Mouse (Mus musculus) lung, postnatal 10 days (tissue): ENCODE results near the gene Pmm2.

Source experiments
- DNase-seq: peaks from one replicate; pipeline ENCODE4 v3.0.0; 2021

Pmm2 gene

GRCm38 (mm10) chr16:8658349-8658748 is 20.9 kb downstream of the Pmm2 start:
- DNase-seq: no peak

- peak; percentile 42 for DNase-seq
Observed at GRCm38 (mm10) chr16:8658764-8659163, 21.3 kb downstream of the Pmm2 start.

DNA sequence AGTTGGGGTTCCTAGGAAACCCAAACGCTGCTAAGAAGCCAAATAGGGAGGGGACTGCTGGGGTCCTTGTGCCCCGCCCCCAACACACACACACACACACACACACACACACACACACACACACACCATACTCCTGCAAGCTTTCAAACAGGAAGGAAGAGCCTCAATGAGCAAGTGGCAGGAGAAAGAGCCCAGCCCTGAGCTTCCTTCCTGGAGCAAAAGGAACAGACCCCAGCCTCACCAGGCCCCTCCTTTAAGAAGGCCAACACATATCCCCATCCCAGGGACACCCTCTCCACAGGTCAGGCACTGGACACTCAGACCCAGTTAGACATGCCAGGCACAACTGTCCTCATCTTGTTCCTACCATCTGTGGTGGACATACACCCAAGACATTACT is 25.5 kb downstream of the Pmm2 start:
- DNase-seq: peak; percentile 63

DNA sequence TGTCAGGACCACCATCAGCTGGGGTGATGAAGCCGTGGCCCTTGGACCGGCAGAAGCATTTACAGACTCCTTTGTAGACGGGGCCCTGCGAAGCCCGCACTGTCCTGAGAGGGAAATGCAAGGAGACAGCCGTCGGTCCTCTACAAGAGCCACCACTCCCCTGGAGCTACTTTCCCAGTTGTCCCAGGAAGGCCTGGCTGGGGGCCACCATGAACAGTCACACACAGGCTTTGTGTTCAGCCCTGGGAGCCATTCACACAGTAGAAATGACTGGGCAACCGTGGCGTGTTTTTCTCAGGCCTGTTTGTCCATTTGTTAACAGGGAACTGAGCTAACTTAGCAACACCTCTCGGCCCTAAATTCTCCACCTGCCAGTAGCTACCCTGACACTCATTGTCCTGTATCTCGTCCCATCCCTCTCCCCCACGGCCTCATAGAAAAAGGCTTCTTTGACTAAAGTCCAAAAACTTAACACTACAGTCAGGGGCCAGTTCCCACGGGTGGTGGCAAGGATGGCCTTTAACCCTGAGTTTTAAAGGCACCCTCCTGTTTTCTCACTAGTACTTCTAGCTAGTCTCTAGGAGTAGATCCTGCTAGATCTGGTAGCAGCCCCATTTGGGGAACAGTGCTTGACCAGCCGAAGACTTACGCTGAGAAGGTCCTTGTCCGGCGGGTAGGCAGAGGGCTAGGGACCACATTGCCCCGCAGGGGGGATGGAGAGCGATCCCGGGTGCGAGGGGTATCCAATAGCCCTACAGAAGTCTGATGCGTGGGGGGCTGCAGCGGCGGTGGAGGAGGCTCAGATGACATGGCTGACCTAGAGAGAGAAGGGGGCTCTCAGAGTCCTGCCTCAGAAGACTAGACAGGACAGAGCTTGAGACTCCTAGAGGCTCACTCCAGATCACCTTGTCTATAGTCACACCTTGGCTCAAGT is 26.4 kb downstream of the Pmm2 start:
- peak; percentile 28 for DNase-seq

GRCm38 (mm10) chr16:8665367-8665766 is 27.9 kb downstream of the Pmm2 start:
- no peak for DNase-seq

DNA sequence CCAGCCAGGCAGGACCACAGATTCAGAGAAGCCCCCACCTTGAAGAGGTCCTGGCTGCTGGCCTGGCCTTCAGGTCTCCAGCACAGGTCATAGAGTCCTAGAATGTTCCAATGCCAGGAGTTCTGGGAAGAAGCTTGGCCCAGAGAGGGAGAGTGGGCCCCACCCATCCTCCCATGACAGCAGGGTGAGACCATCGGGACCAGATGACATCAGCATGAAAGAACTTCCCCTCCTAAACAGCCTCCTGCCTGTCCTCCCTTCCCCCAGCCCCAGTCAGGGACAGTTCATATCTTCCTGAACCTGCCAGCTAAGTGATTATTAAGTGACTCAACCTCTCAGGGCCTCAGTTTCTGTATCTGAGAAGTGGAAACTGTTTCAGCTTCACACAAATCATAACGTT is 29.0 kb downstream of the Pmm2 start:
- DNase-seq: peak; percentile 85

DNA sequence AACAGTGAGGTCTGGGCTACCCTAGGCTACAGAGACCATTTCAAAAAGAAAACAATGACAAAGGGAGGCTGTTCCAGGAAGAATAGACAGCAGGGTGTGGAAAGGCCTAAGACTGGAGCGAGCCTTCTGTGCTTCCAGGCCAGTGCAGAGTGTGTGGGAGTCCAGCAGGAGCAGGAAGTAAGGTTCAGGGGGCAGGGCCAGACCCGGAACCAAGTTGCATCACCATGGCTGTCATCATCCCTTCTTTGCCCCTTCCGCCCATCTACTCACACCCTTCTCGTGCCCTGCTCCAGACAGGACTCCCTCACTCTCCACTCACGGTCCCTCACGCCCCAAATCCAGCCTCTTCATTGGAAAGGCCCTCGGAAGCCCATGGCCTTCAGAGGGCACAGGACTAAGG is 29.8 kb downstream of the Pmm2 start:
- peak; percentile 71 for DNase-seq

DNA sequence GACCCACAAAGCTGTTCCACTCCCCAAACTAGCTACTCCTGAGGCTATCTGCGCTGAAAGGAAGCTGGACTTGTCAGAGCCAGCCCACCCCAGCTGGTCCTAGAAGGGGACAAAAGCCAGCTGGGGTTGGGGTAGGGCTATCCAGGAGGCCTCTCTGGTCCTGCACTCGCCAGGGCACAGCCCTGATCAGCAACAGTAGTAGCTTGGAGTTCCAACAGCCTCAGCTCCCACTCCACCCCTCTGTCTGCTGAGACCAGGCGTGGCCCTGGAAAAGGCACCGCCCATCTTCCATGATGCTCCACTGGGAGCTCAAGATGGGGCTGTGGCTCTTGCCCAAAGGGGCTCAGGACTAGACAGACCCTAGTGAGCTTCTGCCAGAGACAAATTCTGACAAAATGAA is 30.3 kb downstream of the Pmm2 start:
- peak; percentile 64 for DNase-seq

DNA sequence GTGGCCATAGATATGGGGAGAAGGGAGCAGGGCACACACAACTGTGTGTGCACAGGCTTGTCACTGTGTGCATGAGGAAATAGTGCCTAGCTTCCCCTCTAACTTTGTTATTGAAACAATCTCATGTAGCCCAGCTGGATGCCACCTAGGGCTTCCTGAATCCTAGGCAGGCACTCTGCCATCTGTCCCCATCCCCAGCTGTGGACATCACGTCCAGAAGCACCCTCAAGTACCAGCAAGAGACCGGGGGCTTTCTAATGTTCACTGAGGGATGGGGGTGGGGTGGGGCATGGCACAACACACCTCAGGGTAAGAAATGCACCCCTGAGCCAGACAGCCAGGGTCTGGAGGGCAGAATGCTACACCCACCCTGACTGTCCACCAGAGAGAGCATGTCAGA is 30.9 kb downstream of the Pmm2 start:
- DNase-seq: no peak

DNA sequence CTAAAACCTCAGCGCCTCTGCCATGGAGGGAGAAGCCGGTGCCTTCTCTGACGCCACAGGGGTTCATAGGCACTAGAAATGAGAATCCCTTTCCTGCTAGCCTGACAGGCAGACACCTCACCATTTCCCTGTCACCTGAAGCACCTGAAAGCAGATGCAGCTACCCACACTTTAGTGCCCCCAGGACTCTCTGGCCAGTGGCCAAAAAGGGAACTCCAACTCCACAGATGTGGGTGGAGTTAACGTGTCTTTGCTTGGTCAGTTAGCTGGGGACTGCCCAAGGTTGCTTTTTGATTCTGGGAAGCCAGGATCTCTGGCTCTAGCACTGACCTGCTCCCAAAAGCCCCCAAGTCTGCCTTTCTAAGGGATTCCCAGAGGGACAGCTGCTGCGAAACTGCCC is 32.0 kb downstream of the Pmm2 start:
- no peak for DNase-seq

DNA sequence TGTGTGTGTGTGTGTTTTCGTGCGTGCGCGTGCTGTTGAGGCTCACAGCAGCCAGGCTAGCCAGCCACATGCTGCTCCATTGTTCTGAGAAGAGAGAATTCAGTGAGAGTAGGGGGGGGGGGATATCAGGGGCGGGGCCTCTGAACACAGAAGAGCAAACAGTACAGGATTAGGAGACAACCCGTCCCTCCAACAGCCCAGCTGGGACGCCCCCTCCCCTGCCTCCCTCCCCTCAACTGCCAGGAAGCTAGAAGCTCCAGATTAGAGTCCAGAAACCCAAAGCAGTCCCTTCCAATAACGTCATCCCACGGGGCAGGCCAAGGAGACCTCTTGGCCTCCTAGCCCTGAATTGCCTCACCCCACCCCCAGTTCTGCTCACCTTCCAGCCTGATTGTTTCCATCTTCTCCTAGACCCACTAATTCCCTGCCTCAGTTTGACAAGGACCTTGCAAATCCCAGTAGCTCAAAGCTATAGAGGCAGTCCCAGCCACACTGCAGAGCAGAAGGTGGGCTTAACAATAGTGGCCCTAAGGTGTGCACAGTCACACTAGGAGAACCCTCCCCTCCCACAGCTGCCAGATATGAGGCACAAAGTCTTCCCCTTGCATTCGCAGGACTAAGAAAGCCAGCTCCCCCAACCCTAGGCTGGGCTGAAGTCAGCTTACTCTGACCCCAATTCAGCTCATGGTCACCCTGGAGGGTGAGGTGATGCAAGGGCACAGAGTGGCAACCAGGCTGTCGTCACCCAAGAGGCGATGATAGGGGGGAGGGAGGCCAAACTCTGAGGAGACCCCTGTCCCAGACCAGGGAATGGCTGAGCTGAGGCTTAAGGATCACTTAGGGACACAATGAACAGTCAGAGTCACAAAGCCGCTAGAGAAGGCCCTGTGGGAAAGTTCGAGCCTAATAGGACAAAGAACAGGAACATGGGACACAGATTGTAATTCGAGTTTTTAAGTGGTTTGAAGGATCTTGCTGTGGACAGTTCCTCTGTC is 32.9 kb downstream of the Pmm2 start:
- DNase-seq: peak; percentile 46

DNA sequence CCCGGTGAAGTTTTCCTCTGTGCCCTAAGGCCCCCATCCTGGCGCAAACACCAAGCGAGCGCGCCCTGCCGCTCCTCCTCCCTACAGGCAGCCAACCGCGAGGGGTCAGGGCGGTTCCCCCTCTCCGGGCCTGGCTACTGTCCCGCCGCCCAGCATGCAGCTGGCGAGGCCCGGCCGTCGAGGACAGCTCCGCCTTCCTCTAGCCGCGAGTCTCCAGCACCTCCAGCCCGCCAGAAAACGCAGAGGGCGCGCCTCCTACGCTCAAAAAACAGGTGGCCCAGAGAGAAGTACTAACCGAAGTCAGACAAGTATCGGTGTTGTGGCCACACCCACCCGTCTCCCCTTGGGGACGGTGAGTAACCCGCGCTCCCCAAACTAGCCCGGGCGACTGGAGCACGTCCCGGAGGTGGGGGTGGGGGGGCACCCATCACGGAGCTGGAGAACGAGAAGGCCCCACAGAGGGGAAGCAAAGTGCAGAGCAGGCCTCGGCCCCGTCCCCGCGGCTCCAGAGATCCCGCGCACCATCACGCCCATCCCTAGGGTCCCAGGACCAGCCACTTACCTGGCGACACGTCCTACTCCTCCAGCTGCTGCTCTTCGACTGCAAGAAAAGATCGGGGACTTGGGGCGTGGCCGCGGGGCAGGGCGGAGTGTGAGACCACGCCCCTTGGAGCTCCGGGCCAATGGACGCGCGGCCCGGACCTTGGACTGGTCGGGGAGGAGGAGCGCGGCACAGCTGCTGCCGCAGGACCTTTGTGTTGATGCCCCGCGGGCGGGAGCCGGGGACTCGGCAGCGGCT is 34.3 kb downstream of the Pmm2 start, which contains the start of gene Carhsp1:
TSS of gene Carhsp1 (minus strand) at position 605 of the 799 bp plus-strand sequence.
- peak; percentile 96 for DNase-seq

GRCm38 (mm10) chr16:8672350-8672687 is 34.8 kb downstream of the Pmm2 start:
- no peak for DNase-seq

DNA sequence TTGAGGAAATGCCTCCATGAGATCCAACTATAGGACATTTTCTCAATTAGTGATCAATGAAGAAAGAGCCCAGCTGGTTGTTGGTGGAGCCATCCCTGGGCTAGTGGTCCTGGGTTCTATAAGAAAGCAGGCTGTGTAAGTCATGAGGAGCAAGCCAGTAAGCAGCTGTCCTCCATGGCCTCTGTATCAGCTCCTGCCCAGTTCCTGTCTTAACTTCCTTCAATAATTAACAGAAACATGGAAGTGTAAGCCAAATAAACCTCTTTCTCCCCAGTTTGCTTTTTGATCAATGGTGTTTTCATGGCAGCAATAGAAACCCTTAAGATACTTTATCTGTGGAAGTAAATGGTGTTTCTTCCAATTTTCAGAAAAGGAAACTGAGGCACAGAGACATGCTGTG is 35.3 kb downstream of the Pmm2 start:
- no peak for DNase-seq

DNA sequence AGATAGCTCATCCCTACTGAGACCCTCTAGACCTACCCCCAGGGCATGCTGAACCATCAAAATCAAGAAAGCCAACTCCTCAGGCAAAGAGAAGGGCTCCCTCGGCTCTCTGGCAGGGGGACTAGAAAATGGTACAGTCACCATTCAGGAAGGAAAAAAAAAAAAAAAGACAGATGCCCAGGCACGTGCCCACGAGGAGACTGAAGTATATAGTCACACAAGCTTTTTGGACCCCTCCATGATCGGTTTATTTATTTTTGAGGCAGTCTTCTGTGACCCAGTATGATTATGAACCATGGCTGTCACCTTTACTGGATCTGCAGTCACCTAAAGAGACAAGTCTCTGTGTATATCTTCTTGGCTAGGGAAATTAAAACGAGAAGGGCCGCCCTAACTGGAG is 35.9 kb downstream of the Pmm2 start:
- DNase-seq: no peak

DNA sequence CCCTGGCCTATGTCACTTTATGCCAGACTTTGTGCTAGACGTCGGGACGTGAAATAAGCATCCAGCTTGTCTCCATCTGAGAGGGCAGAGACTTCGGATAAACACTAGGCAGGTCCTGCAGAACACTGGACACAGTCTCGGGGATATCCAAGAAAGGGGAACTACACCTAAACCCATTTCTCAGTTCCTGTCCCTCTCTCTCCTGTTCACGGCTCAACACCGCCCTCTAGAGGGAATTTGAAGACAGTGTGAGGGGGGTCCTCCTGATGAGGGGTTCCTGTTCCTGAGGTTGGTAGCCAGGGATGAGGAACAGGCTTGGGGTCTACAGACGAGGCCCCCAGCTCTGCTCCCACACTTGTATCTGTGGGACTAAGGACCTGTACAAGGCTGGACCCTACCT is 36.7 kb downstream of the Pmm2 start:
- DNase-seq: peak; percentile 79

DNA sequence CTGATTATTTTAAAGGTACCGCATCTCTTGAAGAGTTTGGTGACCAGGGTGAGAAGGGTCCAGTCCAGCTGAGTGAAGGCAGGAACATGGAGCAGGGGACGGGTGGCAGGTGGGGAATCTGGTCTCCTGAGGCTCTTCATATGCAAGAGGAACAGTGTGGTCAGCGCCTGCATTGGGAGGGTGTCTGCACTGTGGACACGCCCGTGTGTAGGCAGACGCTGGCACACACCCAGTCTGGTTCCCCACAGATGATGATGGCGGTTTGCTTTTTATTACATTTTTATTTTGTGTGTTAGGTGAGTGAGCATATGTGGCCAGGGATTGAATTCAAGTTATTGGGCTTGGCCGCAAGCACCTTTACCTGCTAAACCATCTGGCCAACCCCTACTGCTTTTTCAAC is 38.1 kb downstream of the Pmm2 start:
- DNase-seq: no peak

GRCm38 (mm10) chr16:8676228-8676627 is 38.8 kb downstream of the Pmm2 start:
- DNase-seq: no peak

- DNase-seq: peak; percentile 74
Observed at GRCm38 (mm10) chr16:8676800-8677199, 39.3 kb downstream of the Pmm2 start.

DNA sequence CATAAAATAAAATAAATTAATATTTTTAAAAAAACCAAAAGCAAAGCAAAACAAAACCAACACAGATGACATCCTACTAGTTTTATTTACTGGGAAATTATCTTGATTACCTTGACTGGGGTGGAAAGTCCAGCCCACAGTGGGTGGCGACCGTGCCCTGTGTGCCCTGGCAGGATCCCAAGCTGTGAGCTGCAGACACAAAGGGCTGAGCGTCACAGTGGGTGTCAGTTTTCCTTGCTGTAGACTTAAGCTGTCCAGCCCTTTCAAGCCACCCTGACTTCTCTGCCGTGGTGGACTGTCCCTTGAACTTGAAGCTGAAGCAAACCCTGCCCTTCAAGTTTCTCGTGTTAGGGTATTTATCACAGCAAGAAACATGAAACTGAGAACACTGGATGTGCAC is 40.6 kb downstream of the Pmm2 start:
- DNase-seq: peak; percentile 27

DNA sequence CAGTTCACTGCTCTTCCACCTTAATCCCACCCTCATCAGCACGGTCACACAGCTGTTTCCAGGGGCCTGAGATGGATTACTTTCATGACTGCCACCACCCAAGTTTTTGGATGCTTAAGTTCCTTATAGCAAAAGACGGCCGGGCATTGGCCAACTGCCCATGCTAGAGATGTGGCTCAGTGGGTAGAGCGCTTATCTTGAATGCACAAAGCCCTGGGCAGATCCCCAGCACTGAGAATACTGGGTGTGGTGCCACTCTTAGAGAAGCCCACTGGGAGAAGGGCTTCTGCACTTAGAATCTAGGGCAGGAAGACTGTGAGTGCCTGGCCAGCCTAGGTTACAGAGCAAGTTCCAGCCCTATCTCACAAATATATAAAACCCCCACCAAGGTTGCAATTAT is 41.2 kb downstream of the Pmm2 start:
- DNase-seq: no peak

GRCm38 (mm10) chr16:8679780-8680179 is 42.3 kb downstream of the Pmm2 start:
- DNase-seq: no peak

DNA sequence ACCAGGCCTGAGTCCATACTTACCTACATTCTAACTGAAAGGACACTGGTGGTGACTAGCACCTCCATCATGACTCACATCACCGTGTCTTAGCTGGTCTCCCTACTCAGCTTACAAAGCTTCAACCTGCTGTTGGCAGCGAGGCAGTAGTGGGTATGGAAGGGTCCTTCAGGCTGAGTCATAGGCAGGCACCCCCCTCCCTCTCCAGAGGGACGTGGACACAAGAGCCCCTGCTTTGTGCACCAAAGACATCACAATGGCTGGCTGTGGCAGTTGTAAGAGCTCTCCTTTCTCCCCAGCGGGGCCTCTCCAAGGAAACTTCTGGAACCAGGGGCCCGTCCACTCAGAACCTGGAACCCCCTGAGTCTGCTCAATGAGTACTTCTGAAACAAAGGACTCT is 43.0 kb downstream of the Pmm2 start, which contains the start of gene Gm5767:
TSS of gene Gm5767 (plus strand) at position 301 of the 400 bp plus-strand sequence.
- DNase-seq: no peak
